Mouse (Mus musculus) urinary bladder, postnatal 10 days (tissue): ENCODE measurements around the gene Nap1l4.
A peak's percentile ranks its signal among the peaks of the same experiment; 100 is the strongest.

Experiments used
- DNase-seq: peaks from one replicate; pipeline ENCODE4 v3.0.0; 2022; ENCODE audit warnings: low spot score

Nap1l4 gene

GRCm38 (mm10) chr7:143514416-143514768 is 34.5 kb downstream of the Nap1l4 start:
- DNase-seq = no peak

GRCm38 (mm10) chr7:143513763-143514415 is 35.0 kb downstream of the Nap1l4 start:
- no peak for DNase-seq

- no peak for DNase-seq
Observed at GRCm38 (mm10) chr7:143511335-143511712, 37.6 kb downstream of the Nap1l4 start.

- no peak for DNase-seq
Observed at GRCm38 (mm10) chr7:143510593-143511334, 38.1 kb downstream of the Nap1l4 start.

GRCm38 (mm10) chr7:143509566-143509965 is 39.3 kb downstream of the Nap1l4 start:
- no peak for DNase-seq

GRCm38 (mm10) chr7:143506675-143507074 is 42.2 kb downstream of the Nap1l4 start:
- DNase-seq = no peak

- no peak for DNase-seq
Observed at GRCm38 (mm10) chr7:143506271-143506670, 42.6 kb downstream of the Nap1l4 start.

- DNase-seq = peak; percentile 57
Observed at GRCm38 (mm10) chr7:143505823-143506222, 43.1 kb downstream of the Nap1l4 start.

GRCm38 (mm10) chr7:143505411-143505810 is 43.5 kb downstream of the Nap1l4 start:
- DNase-seq = no peak

- DNase-seq = no peak
Observed at GRCm38 (mm10) chr7:143503926-143504325, 45.0 kb downstream of the Nap1l4 start.

GRCm38 (mm10) chr7:143502418-143503200 is 46.3 kb downstream of the Nap1l4 start, which contains the start of gene Phlda2:
Gene Phlda2 (minus strand): TSS chr7:143503150.
- DNase-seq = no peak

GRCm38 (mm10) chr7:143501643-143502417 is 47.1 kb downstream of the Nap1l4 start:
- DNase-seq = no peak

- no peak for DNase-seq
Observed at GRCm38 (mm10) chr7:143500912-143501311, 48.0 kb downstream of the Nap1l4 start.

- DNase-seq = no peak
Observed at GRCm38 (mm10) chr7:143498584-143498983, 50.3 kb downstream of the Nap1l4 start.

GRCm38 (mm10) chr7:143495104-143495961 is 53.6 kb downstream of the Nap1l4 start:
- DNase-seq = no peak

- no peak for DNase-seq
Observed at GRCm38 (mm10) chr7:143493616-143494126, 55.2 kb downstream of the Nap1l4 start.

GRCm38 (mm10) chr7:143489735-143490134 is 59.2 kb downstream of the Nap1l4 start:
- no peak for DNase-seq

- DNase-seq = no peak
Observed at GRCm38 (mm10) chr7:143482541-143482940, 66.4 kb downstream of the Nap1l4 start.

GRCm38 (mm10) chr7:143481806-143482387 is 67.0 kb downstream of the Nap1l4 start:
- no peak for DNase-seq

GRCm38 (mm10) chr7:143480498-143480897 is 68.4 kb downstream of the Nap1l4 start:
- no peak for DNase-seq
